Mouse (Mus musculus) lung, postnatal 10 days (tissue): Measurements from ENCODE around the gene Prkch.
A peak's percentile ranks its signal among the peaks of the same experiment; 100 is the strongest.

Experiments
- DNase-seq: peaks from one replicate; pipeline ENCODE4 v3.0.0; 2021

Gene Prkch

GRCm38 (mm10) chr12:73613183-73613582 lies 28.6 kb downstream of the Prkch start:
- DNase-seq: peak; percentile 25

GRCm38 (mm10) chr12:73617652-73618051 lies 33.1 kb downstream of the Prkch start:
- DNase-seq: peak; percentile 83

- no peak for DNase-seq
Measured at GRCm38 (mm10) chr12:73625277-73626032, 40.9 kb downstream of the Prkch start.

GRCm38 (mm10) chr12:73627902-73628301 lies 43.3 kb downstream of the Prkch start:
- no peak for DNase-seq

- DNase-seq: no peak
Measured at GRCm38 (mm10) chr12:73630596-73630995, 46.0 kb downstream of the Prkch start.

- DNase-seq: no peak
Measured at GRCm38 (mm10) chr12:73631148-73631547, 46.6 kb downstream of the Prkch start.

GRCm38 (mm10) chr12:73632671-73633244 lies 48.2 kb downstream of the Prkch start:
- peak; percentile 7 for DNase-seq

- no peak for DNase-seq
Measured at GRCm38 (mm10) chr12:73633707-73634106, 49.1 kb downstream of the Prkch start.

GRCm38 (mm10) chr12:73639571-73639970 lies 55.0 kb downstream of the Prkch start:
- no peak for DNase-seq

GRCm38 (mm10) chr12:73641183-73641582 lies 56.6 kb downstream of the Prkch start:
- no peak for DNase-seq

- no peak for DNase-seq
Measured at GRCm38 (mm10) chr12:73645216-73645615, 60.6 kb downstream of the Prkch start.

- no peak for DNase-seq
Measured at GRCm38 (mm10) chr12:73647686-73648085, 63.1 kb downstream of the Prkch start.

GRCm38 (mm10) chr12:73656568-73657204 lies 72.1 kb downstream of the Prkch start:
- no peak for DNase-seq

- DNase-seq: no peak
Measured at GRCm38 (mm10) chr12:73663421-73663820, 78.8 kb downstream of the Prkch start.

GRCm38 (mm10) chr12:73666701-73667100 lies 82.1 kb downstream of the Prkch start:
- no peak for DNase-seq

GRCm38 (mm10) chr12:73667607-73668006 lies 83.0 kb downstream of the Prkch start:
- peak; percentile 40 for DNase-seq

GRCm38 (mm10) chr12:73670739-73671138 lies 86.1 kb downstream of the Prkch start:
- no peak for DNase-seq

GRCm38 (mm10) chr12:73671540-73671939 lies 86.9 kb downstream of the Prkch start:
- peak; percentile 69 for DNase-seq

GRCm38 (mm10) chr12:73672007-73672406 lies 87.4 kb downstream of the Prkch start:
- DNase-seq: no peak

GRCm38 (mm10) chr12:73673783-73674182 lies 89.2 kb downstream of the Prkch start:
- no peak for DNase-seq

GRCm38 (mm10) chr12:73675212-73675611 lies 90.6 kb downstream of the Prkch start:
- DNase-seq: no peak

GRCm38 (mm10) chr12:73679400-73679801 lies 94.8 kb downstream of the Prkch start:
- peak; percentile 37 for DNase-seq

- DNase-seq: peak; percentile 59
Measured at GRCm38 (mm10) chr12:73682921-73683346, 98.3 kb downstream of the Prkch start.

GRCm38 (mm10) chr12:73685875-73686274 lies 101.3 kb downstream of the Prkch start:
- no peak for DNase-seq
